Mouse (Mus musculus) CD4-positive, CD25-positive, alpha-beta regulatory T cell, adult 2 months (primary cell): ENCODE data around the gene Nop14.

Source experiments
- DNase-seq: peaks from one replicate; pipeline ENCODE4 v3.0.0-alpha.2; 2012; ENCODE audit warnings: low read depth, low spot score

Gene Nop14

GRCm38 (mm10) chr5:34659686-34660590, at the start of gene Nop14, which contains the start of gene Grk4:
Gene Nop14, minus strand, starts transcription at chr5:34660148.
Gene Grk4, plus strand, starts transcription at chr5:34660379.
- peak; percentile 99 for DNase-seq

DNA sequence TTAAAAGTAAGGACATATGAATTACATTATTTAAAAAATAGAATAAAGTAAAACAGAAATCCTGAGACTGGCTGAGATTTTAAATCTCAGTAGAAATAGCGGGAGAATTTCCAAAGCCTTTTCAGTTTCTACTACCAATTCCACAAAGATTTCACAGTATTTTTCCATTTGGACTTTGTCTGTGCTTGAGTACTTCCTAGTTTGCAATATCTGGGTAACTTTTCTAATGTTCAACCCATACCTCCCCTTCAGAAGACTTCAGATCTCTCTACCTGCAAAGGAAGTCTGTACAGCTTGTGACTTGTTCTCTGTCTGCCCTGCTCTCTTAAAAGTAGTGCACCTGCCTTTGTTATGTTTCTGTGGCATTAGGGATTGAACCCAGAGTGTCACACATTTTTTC, 48.5 kb upstream of the Nop14 start:
- DNase-seq: no peak

- no peak for DNase-seq
Measured at GRCm38 (mm10) chr5:34695521-34695920, 35.6 kb upstream of the Nop14 start.

GRCm38 (mm10) chr5:34692782-34693181, 32.8 kb upstream of the Nop14 start:
- no peak for DNase-seq

DNA sequence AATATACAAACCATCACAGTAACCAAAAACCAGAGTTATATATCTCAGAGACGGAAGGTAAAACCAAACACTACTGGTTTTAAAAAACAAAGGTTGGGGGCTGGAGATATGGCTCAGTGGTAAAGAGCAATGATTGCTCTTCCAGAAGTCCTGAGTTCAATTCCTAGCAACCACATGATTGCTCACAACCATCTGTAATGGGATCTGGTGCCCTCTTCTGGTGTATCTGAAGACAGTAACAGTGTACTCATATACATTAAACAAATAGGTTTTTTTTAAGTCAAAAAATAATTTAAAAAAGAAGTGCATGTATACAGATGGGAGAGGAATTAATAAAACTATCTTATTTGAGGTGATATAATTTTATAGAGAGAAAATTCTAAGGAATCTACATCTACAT, 29.9 kb upstream of the Nop14 start:
- DNase-seq: no peak

DNA sequence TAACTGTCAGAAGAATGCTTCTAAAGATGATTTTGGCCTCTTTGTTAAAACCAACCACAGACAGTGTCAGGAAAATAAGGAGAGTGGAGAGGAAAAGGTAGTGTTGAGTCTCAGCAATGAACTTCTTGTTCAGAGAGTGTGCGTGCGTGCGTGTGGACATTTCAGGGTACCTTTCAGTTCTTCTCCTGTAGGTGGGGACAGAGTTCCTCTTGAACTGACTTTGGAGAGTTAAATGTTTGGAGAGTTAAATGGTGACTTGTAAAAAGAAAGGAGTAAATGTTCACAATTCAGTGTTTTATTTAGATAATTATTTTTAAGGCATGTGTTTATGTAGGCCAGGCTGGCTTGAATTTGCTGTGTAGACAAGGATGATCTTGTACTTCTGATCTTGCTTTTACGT, 10.3 kb upstream of the Nop14 start:
- no peak for DNase-seq

GRCm38 (mm10) chr5:34669493-34669892, 9.5 kb upstream of the Nop14 start:
- peak; percentile 25 for DNase-seq

- DNase-seq: no peak
Measured at GRCm38 (mm10) chr5:34663231-34663630, 3.3 kb upstream of the Nop14 start.

GRCm38 (mm10) chr5:34661909-34662308, 2.0 kb upstream of the Nop14 start:
- DNase-seq: no peak

DNA sequence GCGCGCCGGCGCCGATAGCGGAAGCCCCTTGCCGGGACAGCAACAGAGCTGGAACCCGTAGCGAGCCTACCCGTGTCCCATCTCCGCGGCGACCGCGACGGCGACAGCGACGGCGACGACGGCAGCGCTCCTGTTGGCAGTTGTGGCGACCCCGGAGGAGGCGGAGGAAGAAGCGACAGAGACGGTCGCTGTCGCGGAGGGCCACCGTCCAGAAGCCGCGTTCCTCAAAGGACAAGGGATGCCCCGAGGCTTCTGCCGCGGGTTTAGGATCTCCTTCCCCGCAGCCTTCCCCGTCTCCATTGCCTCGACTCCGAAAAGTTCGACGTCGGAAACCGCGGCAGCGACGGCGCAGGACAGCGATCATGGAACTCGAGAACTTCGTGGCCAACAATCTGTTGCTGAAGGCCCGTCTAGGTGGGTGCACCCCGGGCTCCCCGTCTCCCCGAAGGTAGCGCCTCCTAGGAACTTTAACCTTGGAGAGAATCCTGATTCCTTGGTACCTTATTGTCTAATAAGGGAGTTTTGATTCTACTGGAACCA, 713 bp upstream of the Nop14 start:
- no peak for DNase-seq

DNA sequence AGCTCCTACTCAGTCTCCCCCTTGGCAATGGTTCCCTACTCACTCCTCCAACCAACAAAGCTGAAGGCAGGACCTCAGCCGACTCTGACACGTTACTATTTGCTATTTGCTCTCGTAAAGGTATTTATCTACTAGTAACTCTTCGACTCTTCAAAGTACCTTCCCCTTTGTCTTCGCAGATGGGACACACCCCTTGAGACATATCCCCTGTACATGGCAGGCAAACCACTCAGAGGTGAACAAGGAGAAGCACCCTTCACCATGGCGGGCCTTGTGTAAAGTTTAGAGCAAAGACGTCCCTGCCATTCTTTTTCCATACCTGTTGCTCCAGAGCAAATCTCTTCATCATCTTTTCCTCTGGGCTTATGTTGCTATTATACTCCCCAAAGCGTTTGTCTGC, 2.4 kb downstream of the Nop14 start:
- DNase-seq: no peak

- DNase-seq: no peak
Measured at GRCm38 (mm10) chr5:34654881-34655280, 5.1 kb downstream of the Nop14 start.

GRCm38 (mm10) chr5:34652961-34653360, 7.0 kb downstream of the Nop14 start:
- no peak for DNase-seq

GRCm38 (mm10) chr5:34647581-34647980, 12.4 kb downstream of the Nop14 start:
- DNase-seq: peak; percentile 86

DNA sequence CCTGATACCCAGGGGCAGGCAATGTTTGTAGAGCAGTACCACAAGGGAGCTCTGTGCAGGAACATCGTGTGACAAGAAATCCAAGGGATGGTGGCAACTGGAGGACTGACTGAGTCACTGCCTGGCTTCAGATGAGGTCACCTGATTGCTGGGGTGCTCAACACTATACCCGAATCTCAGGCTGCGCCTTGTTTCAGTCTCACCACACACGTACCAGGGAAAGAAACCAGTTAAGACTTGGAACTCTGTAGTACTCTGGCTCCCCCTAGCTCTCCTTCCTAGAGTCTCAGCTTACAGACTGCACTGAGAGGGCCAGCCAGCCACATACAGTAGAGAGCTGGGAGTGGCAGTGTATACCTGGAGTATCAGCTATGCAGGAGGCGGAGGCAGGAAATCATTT, 17.0 kb downstream of the Nop14 start:
- DNase-seq: peak; percentile 79

GRCm38 (mm10) chr5:34641991-34642390, 18.0 kb downstream of the Nop14 start:
- no peak for DNase-seq

DNA sequence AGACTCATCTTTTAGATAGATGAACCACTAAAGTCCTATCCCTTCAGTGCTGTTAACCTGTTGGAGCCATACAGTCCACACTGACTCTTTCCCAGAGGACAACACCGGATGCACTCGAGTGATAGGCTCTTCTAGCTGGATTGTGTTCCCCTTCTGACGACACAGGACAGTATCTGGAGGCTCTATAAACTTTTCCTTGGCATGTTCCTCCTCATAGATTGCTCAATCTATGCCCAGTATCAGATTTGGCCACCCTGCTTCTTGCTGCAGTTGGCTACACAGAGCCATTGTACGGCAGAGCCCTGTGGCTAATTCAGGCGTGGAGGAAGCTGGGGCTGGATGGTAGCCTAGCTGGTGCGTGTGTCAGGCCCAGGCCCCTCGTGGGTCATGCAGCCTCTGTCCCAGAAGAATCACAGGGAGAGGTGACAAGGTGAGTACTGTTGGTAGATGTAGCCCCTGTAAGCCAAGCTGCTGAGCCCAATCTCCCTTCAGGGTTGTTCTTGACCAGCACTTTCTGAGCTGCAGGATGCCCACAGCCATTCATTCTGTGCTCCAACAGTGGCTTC, 22.3 kb downstream of the Nop14 start:
- no peak for DNase-seq

DNA sequence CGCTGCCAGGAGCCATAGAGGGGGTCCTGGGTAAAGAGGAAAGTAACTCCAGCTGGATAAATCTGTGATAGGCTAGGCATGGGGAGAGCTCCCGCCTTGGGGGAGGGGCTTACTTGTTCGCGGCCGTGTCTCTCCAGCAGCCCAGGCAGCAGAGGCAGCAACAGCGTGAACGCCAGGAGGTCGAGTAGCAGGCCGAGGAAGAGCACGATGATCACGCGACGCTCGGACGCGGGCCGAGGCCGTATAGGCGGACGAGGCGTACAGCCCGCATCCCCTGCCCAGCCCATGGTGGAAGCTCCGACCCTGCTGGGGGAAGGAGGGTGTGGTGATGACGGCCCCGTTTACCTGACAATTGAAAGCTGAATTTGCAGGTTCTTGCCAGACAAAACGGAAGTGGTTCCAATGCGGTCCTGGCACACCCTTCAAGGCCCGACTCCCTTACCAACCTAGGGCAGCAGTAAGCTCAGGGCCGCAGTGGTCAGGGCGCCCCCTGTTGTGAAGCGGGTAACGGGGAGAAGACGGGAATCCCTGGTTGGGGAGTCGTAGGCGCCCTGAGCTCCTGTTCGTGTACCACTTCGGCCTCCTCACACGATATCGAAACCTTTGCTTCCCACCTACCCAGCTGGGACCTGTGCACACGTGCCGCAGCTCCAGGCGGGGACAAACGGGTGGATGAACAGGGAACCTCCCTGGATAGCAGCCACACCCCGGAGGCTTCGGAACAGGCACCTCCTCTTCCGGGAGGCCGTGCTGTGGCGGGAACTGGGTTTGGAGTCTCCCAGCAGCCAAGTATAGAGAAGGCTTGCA, 23.3 kb downstream of the Nop14 start, which contains the start of gene Mfsd10:
Gene Mfsd10 (minus strand): TSS at position 732 of the 807 bp plus-strand sequence.
- peak; percentile 86 for DNase-seq

- peak; percentile 24 for DNase-seq
Measured at GRCm38 (mm10) chr5:34635665-34636192, 24.2 kb downstream of the Nop14 start.

DNA sequence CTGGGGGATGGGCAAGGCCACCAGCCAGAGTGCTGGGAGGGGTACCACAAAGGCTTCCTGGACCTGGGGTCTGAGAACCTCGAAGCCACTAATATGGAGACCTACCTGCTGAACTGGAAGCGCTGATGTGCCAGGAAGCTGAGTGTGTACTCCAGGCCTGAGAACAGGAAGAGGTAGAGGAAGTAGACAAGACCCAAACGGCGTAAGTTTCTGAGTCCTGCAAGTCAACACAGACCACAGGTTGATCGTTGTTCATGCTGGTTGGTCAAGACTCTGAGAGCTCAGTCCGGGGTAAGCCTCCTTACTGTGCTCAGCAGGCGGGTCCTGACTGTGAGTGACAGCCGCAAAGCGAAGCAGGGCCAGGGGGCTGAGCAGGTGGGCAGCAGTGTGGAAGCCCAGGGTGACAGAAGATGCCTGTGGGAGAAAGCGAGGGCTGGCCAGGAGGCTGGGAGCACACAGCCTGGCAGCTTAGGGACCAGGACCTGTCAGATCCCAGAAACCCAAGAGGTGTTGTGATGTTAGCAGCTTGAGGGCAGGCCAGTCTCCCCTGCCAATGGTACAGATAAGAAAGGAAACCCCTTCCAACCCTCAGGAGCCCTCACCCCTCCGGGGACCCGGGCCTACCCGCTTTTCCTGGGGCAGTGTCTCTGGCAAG, 25.1 kb downstream of the Nop14 start:
- DNase-seq: peak; percentile 34

DNA sequence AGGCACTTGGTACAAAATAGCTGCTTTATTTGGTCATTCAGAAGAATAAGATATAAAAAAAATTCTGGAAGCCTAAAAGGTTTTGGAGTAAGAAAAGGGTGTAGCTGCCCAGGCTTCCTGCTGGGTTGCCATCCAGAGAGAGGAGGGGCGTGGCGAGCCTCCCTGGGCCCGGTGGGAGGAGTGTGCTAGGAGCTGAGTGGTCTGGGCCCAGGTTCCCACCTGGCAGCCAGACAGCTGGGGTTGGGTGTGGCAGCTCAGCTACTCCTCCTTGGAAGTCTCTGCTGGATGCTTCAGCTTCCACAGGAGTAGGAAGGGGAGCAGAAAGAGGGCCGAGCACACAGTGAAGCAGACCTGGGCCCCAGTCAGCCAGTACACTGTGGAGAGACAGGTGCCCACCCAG, 26.3 kb downstream of the Nop14 start:
- no peak for DNase-seq
